Mouse (Mus musculus): Measurements from ENCODE around the gene 4833423E24Rik.

Gene 4833423E24Rik

GRCm38 (mm10) chr2:85518879-85519278 lies at the start of gene 4833423E24Rik:
4833423E24Rik (minus strand) TSS chr2:85519024.
- no peak for DNase-seq (ENCODE audit: low read depth)

DNA sequence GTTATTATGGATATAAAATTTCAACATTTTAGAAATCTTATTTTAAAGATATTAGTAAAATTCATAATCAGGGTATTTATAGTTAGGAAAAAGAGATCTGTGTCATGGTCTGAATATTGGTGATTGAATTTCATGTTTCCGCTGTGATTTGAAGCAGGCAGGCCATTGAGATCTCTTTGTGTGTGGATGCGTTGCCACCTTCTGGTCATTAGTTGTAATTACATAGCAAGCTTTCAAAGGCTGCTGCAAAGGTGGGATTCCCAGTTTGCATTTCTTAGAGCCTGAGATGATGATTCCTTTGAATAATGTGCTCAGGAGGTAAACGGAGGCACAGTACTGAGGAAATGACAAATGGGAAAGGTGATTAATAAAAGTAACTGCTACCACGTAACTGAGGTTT lies 42.4 kb upstream of the 4833423E24Rik start:
- peak; percentile 69 for DNase-seq (ENCODE audit: low read depth)

- no peak for DNase-seq (ENCODE audit: low read depth)
Observed at GRCm38 (mm10) chr2:85560226-85560625, 41.4 kb upstream of the 4833423E24Rik start.

GRCm38 (mm10) chr2:85554806-85555205 lies 36.0 kb upstream of the 4833423E24Rik start:
- no peak for DNase-seq (ENCODE audit: low read depth)

GRCm38 (mm10) chr2:85533934-85534333 lies 15.1 kb upstream of the 4833423E24Rik start:
- DNase-seq (ENCODE audit: low read depth): no peak

- no peak for DNase-seq (ENCODE audit: low read depth)
Observed at GRCm38 (mm10) chr2:85532082-85532778, 13.4 kb upstream of the 4833423E24Rik start.

- DNase-seq (ENCODE audit: low read depth): no peak
Observed at GRCm38 (mm10) chr2:85522859-85523489, 4.2 kb upstream of the 4833423E24Rik start.

GRCm38 (mm10) chr2:85518292-85518691 lies 532 bp downstream of the 4833423E24Rik start:
- DNase-seq (ENCODE audit: low read depth): no peak

DNA sequence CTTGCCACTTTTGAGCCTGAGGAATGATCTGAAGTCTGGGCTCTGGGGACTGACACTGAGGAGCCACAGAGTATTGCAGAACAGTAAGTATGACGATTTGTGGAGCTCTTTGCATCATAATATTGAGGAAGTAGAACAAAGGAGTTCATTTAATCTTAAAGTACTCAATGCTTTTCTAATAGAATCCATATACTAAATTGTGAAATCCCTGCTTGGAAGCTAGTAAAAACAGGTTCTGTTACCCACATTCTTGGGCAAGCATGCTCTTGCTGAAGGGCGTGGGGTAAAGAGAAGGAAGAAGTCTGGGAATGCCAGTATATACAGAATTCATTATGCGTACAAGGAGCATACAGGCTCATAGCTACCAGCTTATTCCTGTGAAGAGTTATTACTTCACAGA lies 8.4 kb downstream of the 4833423E24Rik start:
- no peak for DNase-seq (ENCODE audit: low read depth)

DNA sequence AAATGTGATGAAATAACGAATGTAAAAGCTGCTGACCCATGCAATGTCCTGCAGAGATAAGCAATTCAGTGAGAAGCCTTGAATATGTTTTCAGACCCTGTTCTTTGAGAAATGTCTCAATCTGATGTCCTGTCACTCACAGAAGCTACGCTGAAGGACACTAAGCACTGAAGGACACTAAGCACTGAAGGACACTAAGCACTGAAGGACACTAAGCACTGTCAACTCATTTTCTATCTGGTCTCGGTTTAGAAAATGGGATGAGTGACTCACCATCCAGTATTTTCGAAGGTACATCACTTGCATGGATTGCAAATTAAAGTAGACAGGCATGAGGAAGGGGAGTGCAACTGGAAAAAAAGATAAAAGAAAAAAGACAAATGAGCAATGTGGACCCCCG lies 28.4 kb downstream of the 4833423E24Rik start:
- DNase-seq (ENCODE audit: low read depth): no peak

GRCm38 (mm10) chr2:85466801-85467325 lies 52.0 kb downstream of the 4833423E24Rik start:
- DNase-seq (ENCODE audit: low read depth): no peak

GRCm38 (mm10) chr2:85443539-85443938 lies 75.3 kb downstream of the 4833423E24Rik start, which contains the start of gene Olfr995:
Olfr995 (minus strand) TSS chr2:85443639.
- no peak for DNase-seq (ENCODE audit: low read depth)

- no peak for DNase-seq (ENCODE audit: low read depth)
Observed at GRCm38 (mm10) chr2:85442546-85442945, 76.3 kb downstream of the 4833423E24Rik start.

- DNase-seq (ENCODE audit: low read depth): no peak
Observed at GRCm38 (mm10) chr2:85436351-85436750, 82.5 kb downstream of the 4833423E24Rik start, which contains the start of gene Olfr994. Olfr994 (minus strand) TSS chr2:85436451.
